Mouse (Mus musculus) forebrain, embryonic 14.5 days (tissue): ENCODE results near the gene Slc7a7. TPM values are rescaled to one million over a fixed set of nuclear protein-coding genes. Genes with fewer than 3 reads are reported as not detected.
A peak's percentile ranks its signal among the peaks of the same experiment; 100 is the strongest.
"Not testable (repeated sequence)": the region's sequence is repeated elsewhere in the genome, so short reads cannot be mapped to it uniquely, and the experiment has no call there.

Experiments
- ATAC-seq: fragments of 200-750 bp; cut with Nextera tagmentation; 2 replicates; pipeline ENCODE4 v1.8.0; 2017; ENCODE audit warnings: mild to moderate bottlenecking, moderate library complexity
- DNase-seq: peaks from one replicate; pipeline ENCODE4 v3.0.0-alpha.2; 2015; ENCODE audit warnings: low spot score
- H3K27ac ChIP-seq: fragments of 300-500 bp; sonication (generic); 2 replicates; pipeline ENCODE4 v1.5.1; 2014; ENCODE audit warnings: low read depth, mild to moderate bottlenecking, control low read depth, low read length, moderate library complexity
- H3K27me3 ChIP-seq: fragments of 300-500 bp; sonication (generic); replicated peaks from 2 replicates; pipeline ENCODE4 v1.6.1; 2014; ENCODE audit warnings: low read length, control low read depth, mixed read lengths; ENCODE audit not compliant: control insufficient read depth, insufficient read depth
- H3K36me3 ChIP-seq: fragments of 300-500 bp; sonication (generic); 2 replicates; pipeline ENCODE4 v1.6.1; 2014; ENCODE audit warnings: low read length, control low read depth; ENCODE audit not compliant: control insufficient read depth, insufficient read depth
- H3K4me1 ChIP-seq: fragments of 300-500 bp; sonication (generic); 2 replicates; pipeline ENCODE4 v1.6.1; 2014; ENCODE audit warnings: antibody characterized with exemption, low read length, control low read depth; ENCODE audit not compliant: control insufficient read depth, insufficient read depth
- H3K4me2 ChIP-seq: fragments of 300-500 bp; sonication (generic); 2 replicates; pipeline ENCODE4 v1.6.1; 2014; ENCODE audit warnings: mild to moderate bottlenecking, control low read depth, low read length
- H3K4me3 ChIP-seq: fragments of 300-500 bp; sonication (generic); 2 replicates; pipeline ENCODE4 v1.5.1; 2014; ENCODE audit warnings: low read depth, low read length, control low read depth
- H3K9ac ChIP-seq: fragments of 300-500 bp; sonication (generic); 2 replicates; pipeline ENCODE4 v1.6.1; 2014; ENCODE audit warnings: mild to moderate bottlenecking, low read length, control low read depth, moderate library complexity
- H3K9me3 ChIP-seq: fragments of 300-500 bp; sonication (generic); replicated peaks from 2 replicates; pipeline ENCODE4 v1.6.1; 2016; ENCODE audit warnings: low read length, control low read depth, mixed read lengths; ENCODE audit not compliant: control insufficient read depth
- WGBS: fragments of 180-500 bp; shearing (Covaris S2); extraction: QIAGEN DNeasy Blood & Tissue Kit; methylation state at CpG from one replicate; pipeline ENCODE4 v1.1.7; 2014; 5-methylcytosine and 5-hydroxymethylcytosine counted together
- polyA plus RNA-seq: library from polyadenylated mRNA; unstranded; fragments of >200 nt; fragmentation: Nextera tagmentation; extraction: Ambion mirVana; gene quantifications from 2 replicates; pipeline ENCODE4 v1.2.1, GENCODE M21; 2014

The Slc7a7 gene
- polyA plus RNA-seq, 1 experiment from 2014 or later, result 4.3 TPM

DNA sequence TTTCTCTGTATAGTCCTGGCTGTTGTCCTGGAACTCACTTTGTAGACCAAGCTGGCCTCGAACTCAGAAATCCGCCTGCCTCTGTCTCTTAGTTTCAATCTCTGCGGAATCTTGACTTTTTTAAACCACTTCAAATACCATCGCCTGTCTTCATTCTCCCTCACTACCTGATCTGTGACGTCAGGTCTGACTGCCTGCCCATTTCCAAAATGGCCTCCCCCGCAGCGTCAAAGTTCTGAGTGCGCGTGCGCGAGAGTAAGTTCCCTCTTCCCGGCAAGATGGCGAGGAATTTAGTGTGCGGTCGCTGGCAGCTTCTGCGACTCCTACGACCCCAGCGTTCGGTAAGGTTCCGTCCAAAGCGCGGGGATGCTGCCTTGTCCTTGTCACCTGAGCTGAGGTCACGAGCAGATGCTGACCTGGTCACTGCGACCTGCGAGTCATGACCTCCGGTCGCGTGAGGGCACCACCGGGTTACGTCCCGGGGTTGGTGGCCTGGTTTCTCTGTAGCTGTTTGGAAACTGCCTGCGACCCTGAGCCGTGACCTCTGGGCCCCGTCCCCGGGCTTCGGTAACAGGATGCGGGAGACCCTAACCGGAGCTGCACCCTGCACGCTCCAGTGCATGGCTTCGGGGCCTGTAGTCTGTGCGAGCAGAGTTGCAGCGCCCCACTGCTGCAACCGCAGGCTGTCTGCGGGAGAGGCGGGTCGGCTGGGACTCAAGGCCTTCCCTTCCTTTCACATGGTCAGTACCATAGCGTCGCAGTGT, 56.8 kb downstream of the Slc7a7 start, which contains the start of gene Oxa1l:
Gene Oxa1l, plus strand, starts transcription at position 258 of the 764 bp plus-strand sequence.
- Histone ChIP-seq H3K27ac (peak within 1 kb of the TSS; percentile 63), H3K9me3 (no peaks in the 10 kb centered on the region), H3K4me3 (peak within 1 kb of the TSS; percentile 93), H3K4me2 (peak within 1 kb of the TSS; percentile 75), H3K36me3 (peaks cover 25% of the 10 kb centered on the region), H3K4me1 (peaks cover 8% of the 10 kb centered on the region; the same call in 1 of the 2 replicates), H3K27me3 (no peaks in the 10 kb centered on the region), H3K9ac (peak within 1 kb of the TSS; percentile 92)
- DNase-seq (peak; percentile 98), ATAC-seq (peak; percentile 93)
- WGBS, result under 1% methylated on average over 48 of the region's 48 CpGs

DNA sequence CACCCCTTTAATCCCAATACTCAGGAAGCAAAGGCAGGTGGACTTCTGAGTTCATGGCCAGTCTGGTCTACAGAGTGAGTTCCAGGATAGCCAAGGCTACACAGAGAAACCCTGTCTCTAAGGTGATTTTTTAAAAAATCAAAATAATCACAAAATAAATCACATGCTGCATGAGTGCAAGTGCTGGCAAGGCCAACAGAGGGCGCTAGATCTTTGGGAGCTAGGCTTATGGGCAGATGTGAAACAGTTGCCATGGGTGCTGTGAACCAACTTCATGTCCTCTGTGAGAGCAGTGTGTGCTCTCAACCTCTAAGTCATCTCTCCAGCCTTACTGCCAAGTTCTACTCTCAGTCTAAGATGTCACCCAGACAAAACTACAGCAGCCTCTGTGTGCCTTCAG, 63.2 kb downstream of the Slc7a7 start:
- Histone ChIP-seq H3K4me2 (no peak overlapping the region), H3K9ac (no peak overlapping the region), H3K27ac (no peak overlapping the region), H3K4me3 (no peak overlapping the region), H3K36me3 (no peaks in the 10 kb centered on the region), H3K27me3 (no peaks in the 10 kb centered on the region), H3K9me3 (no peaks in the 10 kb centered on the region), H3K4me1 (no peaks in the 10 kb centered on the region)
- no peak for DNase-seq
- 31% methylated on average over 1 of the region's 1 CpGs for WGBS
- no peak for ATAC-seq

DNA sequence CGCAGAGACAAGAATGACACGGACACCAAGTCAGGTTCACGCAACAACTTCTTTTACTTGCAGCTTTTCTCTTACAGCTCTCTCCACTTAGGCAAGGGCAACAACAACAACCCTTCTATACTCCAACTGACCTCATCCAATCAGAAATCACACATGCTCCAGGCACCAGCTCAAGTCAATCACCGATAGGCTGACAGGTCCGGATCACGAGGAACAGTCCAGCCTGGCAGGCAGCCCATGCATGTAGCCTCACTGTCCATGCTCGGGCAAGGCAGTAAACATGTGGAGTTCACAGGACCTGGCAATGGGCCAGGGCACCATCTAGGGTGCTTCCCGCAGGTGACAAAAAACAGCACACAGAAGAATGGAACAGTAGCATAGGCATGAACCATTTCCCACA, 65.3 kb downstream of the Slc7a7 start:
- DNase-seq, result no peak
- Histone ChIP-seq H3K4me3 (no peak overlapping the region), H3K4me1 (no peaks in the 10 kb centered on the region), H3K9ac (no peak overlapping the region), H3K9me3 (no peaks in the 10 kb centered on the region), H3K27ac (no peak overlapping the region), H3K36me3 (no peaks in the 10 kb centered on the region), H3K27me3 (no peaks in the 10 kb centered on the region), H3K4me2 (no peak overlapping the region)
- ATAC-seq, result no peak
- WGBS, result 91% methylated on average over 8 of the region's 8 CpGs

DNA sequence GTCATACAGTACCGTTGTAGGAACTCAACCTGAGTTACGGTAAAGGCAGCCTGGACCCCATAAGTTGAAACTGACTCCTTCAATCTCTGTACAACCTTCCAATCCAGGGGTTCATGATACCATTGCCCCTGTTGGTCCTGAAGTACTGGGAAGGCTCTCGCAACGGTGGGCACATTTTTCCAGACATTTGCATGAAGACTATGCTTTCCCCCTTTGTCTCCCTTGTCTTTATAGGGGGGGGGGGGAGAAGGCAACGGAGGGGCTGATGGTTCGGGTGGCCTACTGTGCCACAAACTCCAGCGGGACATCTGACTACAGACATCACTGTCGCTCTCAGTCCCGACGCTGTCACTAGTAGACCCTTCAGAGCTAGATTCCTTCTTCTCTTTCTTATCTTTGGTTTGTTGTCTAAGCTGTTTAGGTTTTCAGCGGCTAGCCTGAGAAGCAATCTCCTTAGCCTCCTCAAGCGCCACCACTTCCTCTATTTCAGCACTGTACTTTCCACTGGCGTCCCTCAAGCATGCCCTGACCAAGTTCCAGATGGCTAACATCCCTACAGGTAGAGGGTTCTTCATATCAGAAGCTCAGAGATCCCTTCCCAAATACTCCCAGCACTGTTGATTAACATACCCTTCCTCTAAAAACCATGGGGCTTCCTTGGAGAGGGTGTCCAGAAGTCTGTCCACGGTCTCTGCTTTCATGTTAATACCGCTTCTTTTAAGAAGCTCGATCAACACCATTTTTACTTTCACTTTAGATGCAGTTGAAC, 66.6 kb downstream of the Slc7a7 start:
- H3K9me3 ChIP-seq, H3K4me2 ChIP-seq, H3K27me3 ChIP-seq, H3K4me3 ChIP-seq, H3K4me1 ChIP-seq, H3K27ac ChIP-seq, ATAC-seq, DNase-seq, H3K36me3 ChIP-seq, H3K9ac ChIP-seq: not testable (repeated sequence)
- WGBS, result 97% methylated on average over 16 of the region's 16 CpGs

DNA sequence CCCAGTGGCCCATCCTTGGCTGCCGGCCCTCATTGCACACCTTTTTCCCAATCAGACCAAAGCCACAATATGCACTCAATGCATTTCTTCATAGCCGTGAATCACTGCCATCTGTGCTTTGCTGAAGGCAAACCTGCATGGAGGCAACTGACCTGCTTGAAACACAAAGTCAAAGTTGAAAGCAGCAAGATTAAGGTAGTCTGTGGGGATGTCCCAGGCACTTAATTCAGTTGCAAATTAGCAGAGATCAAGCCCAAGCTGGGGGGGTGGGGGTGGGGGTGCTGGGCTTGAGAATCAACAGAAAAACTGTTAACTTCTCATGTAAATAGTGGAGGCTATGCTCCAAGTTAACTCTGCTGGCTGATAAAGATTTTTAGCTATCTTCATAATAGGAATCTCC, 75.8 kb downstream of the Slc7a7 start:
- H3K9me3 ChIP-seq, H3K36me3 ChIP-seq, H3K9ac ChIP-seq, H3K27ac ChIP-seq, H3K27me3 ChIP-seq, H3K4me2 ChIP-seq, DNase-seq, H3K4me3 ChIP-seq, ATAC-seq, H3K4me1 ChIP-seq: not testable (repeated sequence)
- WGBS, result 42% methylated on average over 2 of the region's 2 CpGs

DNA sequence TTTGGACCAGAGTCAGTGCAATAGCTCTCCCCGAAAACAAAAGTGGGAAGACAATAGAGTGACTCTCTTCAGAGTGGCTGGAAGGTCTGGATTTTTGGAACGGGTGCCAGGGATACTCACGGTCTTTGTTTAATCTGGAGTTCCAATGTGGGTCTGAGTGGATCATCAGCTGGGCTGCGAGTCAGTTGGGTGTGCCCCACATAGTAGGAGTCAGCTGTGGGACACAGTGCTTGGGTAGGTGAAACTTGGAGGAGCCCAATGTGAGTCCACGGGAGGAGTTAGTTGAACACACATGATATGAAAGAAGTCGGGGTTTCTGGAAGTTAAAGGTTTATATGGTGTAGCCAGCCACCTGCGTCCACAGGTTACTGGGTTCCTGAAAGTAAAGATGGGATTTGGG, 76.7 kb downstream of the Slc7a7 start:
- ATAC-seq, result no peak
- 56% methylated on average over 7 of the region's 7 CpGs for WGBS
- no peaks in the 10 kb centered on the region for H3K4me1 ChIP-seq

DNA sequence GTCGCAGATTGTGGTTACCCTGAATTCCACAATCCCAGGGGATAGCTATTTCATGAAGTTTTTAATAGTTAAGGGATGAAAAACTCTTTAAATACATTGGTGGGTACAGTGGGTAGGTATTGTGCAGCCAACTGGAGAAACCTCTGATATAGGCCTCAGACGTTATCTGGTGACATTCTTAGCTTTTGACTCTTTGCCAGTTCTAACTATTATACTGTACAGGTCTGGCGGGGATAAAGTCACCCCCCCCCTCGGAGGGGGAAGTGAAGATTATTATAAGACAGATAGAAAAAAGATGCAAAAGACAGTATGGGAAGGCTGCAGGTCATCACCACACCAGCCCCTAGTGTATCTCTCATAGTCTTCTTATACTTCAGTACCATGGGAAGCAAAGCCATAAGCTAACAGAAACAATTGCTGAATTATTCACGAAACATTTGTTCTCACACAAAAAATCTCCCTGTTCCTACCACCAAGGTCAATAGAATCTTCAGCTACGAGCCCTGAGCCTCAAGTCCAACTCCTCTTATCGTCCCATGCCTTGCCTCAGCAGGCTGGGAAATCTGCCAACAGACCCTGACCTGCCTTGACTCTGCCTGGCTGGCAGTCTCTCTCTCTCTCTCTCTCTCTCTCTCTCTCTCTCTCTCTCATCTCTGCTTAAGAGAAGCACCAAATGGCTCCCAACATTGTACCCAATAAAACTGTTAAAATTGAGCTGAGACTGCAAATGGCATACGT, 84.0 kb downstream of the Slc7a7 start:
- H3K4me2 ChIP-seq, result no peak overlapping the region
- ATAC-seq (no peak), DNase-seq (peak; percentile 21)
- H3K27me3 ChIP-seq, result no peaks in the 10 kb centered on the region
- H3K9me3 ChIP-seq, result no peaks in the 10 kb centered on the region
- no peak overlapping the region for H3K9ac ChIP-seq
- H3K4me1 ChIP-seq, result peaks cover 11% of the 10 kb centered on the region
- H3K36me3 ChIP-seq, result no peaks in the 10 kb centered on the region
- WGBS, result 56% methylated on average over 8 of the region's 8 CpGs
- no peak overlapping the region for H3K27ac ChIP-seq
- no peak overlapping the region for H3K4me3 ChIP-seq

More for the DNA sequence above, 76.7 kb downstream of the Slc7a7 start:
- Histone ChIP-seq H3K4me2 (no peak overlapping the region), H3K36me3 (no peaks in the 10 kb centered on the region), H3K27me3 (no peaks in the 10 kb centered on the region), H3K27ac (no peak overlapping the region), H3K4me3 (no peak overlapping the region), H3K9ac (no peak overlapping the region), H3K9me3 (no peaks in the 10 kb centered on the region)
- DNase-seq, result no peak

DNA sequence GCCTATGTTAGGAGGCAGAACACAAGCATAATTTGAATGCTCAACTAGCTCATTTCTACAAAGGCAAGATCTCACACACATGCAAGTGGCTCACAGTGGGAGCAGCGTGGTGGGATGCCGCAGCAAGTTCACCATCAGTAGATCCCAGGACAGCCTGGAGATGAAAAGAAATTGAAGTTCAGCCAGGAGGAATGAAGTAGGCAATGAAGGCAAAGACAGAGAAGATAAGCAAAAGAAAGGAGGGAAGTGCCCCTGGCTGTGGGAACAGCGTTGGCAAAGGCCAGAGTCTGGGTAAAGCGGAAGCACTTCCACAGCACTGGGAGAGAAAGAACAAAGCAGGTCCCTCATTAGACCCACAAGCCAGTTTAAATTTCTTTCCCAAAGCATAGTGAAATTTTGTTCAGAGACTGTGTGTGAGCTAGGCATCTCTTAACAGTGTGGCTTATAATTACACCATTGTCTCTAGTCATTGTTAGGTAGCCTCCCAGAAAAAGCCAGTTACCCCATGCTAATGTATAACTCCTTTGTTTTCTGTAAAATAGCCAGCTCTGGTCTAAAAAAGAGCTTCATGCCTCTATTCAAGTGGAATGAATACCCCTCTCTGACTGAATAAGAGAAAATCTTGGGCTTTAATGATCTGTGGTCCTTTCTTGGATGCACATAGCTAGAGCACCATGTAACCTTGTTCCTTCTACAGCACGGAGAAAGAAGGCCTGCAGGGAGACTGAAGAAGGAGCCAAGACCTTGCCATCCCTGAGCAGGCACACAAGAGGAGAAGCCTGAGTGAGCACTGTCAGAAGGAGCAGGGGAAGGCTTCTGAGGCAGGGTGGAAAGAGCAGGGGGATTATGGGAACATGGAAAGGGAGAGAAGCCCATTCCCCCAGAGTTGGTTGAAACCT, 85.2 kb downstream of the Slc7a7 start:
- no peak overlapping the region for H3K9ac ChIP-seq
- DNase-seq (peak; percentile 84), ATAC-seq (peak; percentile 92)
- peak overlapping the region; percentile 67; the same call in 1 of the 2 replicates for H3K27ac ChIP-seq
- 7% methylated on average over 5 of the region's 5 CpGs for WGBS
- H3K4me3 ChIP-seq, result no peak overlapping the region
- H3K4me1 ChIP-seq, result peaks cover 11% of the 10 kb centered on the region
- H3K27me3 ChIP-seq, result no peaks in the 10 kb centered on the region
- H3K36me3 ChIP-seq, result no peaks in the 10 kb centered on the region
- H3K4me2 ChIP-seq, result no peak overlapping the region
- H3K9me3 ChIP-seq, result no peaks in the 10 kb centered on the region
